Mouse (Mus musculus) kidney, adult 2 months (tissue): ENCODE measurements around the gene Olfr1008.

Experiments
- CTCF ChIP-seq: fragments of 200-500 bp; conservative IDR thresholded peaks from 2 replicates; pipeline ENCODE4 v1.5.1; 2011; ENCODE audit warnings: low read depth, mild to moderate bottlenecking, control low read depth, low read length, moderate library complexity, mixed read lengths; ENCODE audit not compliant: insufficient read depth, insufficient read length
- POLR2A ChIP-seq: fragments of 200-500 bp; IDR thresholded peaks from one replicate; pipeline ENCODE4 v1.6.1; 2011; ENCODE audit warnings: low read depth, low read length, control low read depth

DNA sequence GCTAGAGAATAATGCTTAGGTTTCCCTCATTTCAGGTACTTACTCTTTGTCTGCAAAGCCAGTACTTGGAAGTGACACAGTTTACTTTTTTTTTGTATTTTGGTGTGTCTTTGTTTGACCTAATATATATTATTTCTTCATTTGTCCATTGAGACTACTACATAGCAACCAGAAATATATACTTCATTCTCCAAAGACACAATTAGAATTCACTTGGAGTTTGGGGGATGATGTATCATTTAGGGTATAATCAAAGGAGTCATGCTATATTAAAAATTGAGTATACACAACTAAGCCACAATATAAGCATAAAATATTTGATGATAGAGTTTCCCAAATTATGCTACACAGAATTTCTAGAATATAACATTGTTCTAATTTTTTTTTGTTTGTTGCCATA is 10.6 kb upstream of the Olfr1008 start, which contains the start of gene Olfr1006:
- TF ChIP-seq CTCF, result no peak
- TF ChIP-seq POLR2A, result no peak
